Mouse (Mus musculus): ENCODE measurements around the gene Vmn1r197.
"Not testable (repeated sequence)": the region's sequence is repeated elsewhere in the genome, so short reads cannot be mapped to it uniquely, and the experiment has no call there.

Vmn1r197 gene

GRCm38 (mm10) chr13:22324289-22324688, at the start of gene Vmn1r197:
TSS of gene Vmn1r197 (plus strand) at chr13:22324589.
- no peak for DNase-seq (ENCODE audit: low read depth, low spot score)

DNA sequence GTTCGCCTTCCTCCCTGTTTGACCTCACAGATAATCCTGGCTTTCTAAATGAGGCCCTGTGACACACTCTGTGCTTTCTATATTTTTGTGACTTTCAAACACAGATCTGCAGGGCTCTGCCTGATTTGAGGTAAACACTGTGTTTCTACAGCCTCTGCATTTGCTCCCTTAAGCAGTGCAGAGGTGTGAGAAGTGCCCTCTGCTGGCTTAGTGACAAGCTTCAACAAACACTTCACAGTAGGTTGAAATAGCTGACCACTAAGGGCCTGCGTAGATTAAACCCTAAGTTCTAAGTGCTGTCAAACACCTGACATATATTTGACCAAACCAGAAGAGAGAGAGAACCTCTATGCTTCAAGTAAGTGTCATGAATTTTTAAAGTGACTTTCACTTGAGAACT, 39.8 kb upstream of the Vmn1r197 start:
- DNase-seq (ENCODE audit: low read depth, low spot score) = no peak

DNA sequence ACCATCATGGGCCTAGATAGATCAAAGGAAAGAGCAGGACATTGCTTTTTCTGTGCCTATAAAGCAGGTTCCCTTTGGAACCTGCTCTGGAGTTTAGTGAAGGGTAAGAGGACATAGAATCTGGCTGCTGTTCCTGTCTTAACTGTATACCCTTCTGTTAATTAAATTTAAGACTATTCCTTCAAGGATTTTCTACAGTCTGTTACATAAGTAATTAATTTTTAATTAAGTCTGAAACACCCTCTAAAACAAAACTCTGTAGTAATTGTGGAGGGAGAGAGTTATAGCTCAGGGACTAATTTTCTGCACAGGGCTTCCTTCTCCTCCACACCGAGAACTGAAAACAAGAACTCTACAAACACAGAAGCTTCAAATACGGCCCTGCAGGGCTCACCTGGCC, 34.8 kb upstream of the Vmn1r197 start, which contains the start of gene Vmn1r196:
Vmn1r196 (plus strand) TSS at position 301 of the 400 bp plus-strand sequence.
- no peak for DNase-seq (ENCODE audit: low read depth, low spot score)

DNA sequence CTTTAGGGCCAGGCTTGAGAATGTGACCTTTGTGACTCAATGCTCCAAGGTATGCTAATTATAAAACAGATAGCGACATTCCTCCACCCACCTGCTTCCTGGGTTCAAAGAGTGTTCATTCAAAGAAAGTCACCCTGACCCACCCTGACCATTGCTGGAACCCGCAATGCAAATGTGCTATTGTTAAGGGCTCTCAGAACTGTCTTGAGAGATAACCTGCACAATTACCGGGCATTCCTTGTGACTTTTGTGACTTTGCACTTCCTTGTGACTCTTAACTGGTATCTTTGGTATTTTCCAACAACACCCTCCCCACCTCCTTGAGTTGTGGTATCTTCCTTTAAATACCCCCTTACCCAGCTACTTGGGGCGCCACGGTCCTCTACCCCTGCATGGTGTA, 16.3 kb upstream of the Vmn1r197 start:
- not testable (repeated sequence) for DNase-seq (ENCODE audit: low read depth, low spot score)

- DNase-seq (ENCODE audit: low read depth, low spot score) = no peak
Observed at GRCm38 (mm10) chr13:22315361-22315760, 9.0 kb upstream of the Vmn1r197 start.

DNA sequence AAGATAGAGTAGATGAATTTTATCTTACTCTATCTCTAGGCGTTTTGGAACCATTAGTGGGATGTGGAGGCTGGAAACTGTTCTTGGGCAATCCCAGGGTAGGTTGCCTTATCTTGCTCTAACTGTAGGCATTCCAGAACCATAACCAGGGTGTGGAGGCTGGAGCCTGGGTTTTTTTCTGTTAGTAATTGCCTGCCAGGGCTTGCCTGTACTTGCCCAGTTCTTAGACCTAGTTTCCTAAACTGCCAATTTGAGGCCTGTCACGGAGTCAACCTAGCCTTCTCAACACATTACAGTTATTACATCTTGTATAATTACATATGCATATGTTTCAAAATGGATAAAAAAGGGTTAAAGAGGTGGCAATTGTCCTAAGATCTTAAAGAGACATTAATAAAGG, 7.0 kb upstream of the Vmn1r197 start:
- DNase-seq (ENCODE audit: low read depth, low spot score) = no peak

- DNase-seq (ENCODE audit: low read depth, low spot score) = no peak
Observed at GRCm38 (mm10) chr13:22320091-22320490, 4.3 kb upstream of the Vmn1r197 start.

GRCm38 (mm10) chr13:22333269-22333668, 8.9 kb downstream of the Vmn1r197 start:
- no peak for DNase-seq (ENCODE audit: low read depth, low spot score)

- no peak for DNase-seq (ENCODE audit: low read depth, low spot score)
Observed at GRCm38 (mm10) chr13:22335565-22335964, 11.2 kb downstream of the Vmn1r197 start.

GRCm38 (mm10) chr13:22350064-22350463, 25.7 kb downstream of the Vmn1r197 start, which contains the start of gene Vmn1r198:
TSS of gene Vmn1r198 (plus strand) at chr13:22350364.
- DNase-seq (ENCODE audit: low read depth, low spot score) = no peak

GRCm38 (mm10) chr13:22350813-22351212, 26.4 kb downstream of the Vmn1r197 start:
- DNase-seq (ENCODE audit: low read depth, low spot score) = no peak

GRCm38 (mm10) chr13:22379518-22379917, 55.1 kb downstream of the Vmn1r197 start, which contains the start of gene Vmn1r199:
TSS of gene Vmn1r199 (plus strand) at chr13:22379818.
- DNase-seq (ENCODE audit: low read depth, low spot score) = no peak

DNA sequence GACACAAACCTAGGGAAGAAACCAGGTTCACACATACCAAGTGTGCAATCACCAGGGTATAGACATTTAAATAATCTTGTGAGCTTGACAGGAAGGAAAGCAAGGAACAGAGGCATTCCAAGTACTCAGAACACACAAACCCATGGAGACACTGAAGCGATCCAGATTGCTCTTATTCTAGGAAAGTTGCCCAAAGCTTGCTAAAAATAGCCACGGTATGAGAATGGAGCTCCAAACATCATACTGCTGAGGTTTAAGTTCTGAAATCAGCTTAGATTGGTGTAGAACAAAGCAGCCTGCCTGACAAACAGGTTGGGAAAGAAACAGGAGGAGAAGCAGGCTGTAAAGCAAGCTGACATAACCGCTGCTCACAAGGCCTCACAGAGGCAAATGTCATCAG, 56.7 kb downstream of the Vmn1r197 start:
- not testable (repeated sequence) for DNase-seq (ENCODE audit: low read depth, low spot score)

Data from CD4-positive, CD25-positive, alpha-beta regulatory T cell, adult 2 months (primary cell).